Mouse (Mus musculus) intestine, embryonic 14.5 days (tissue): ENCODE data around the gene Asphd2. TPM values are rescaled to one million over a fixed set of nuclear protein-coding genes. Genes with fewer than 3 reads are reported as not detected.

Experiments used
- ATAC-seq: fragments of 200-750 bp; cut with Nextera tagmentation; replicated peaks from 2 replicates; pipeline ENCODE4 v1.8.0; 2017; ENCODE audit warnings: low read depth, moderate number of reproducible peaks, moderate TSS enrichment, moderate library complexity; ENCODE audit not compliant: low FRiP score, low TSS enrichment
- DNase-seq: peaks from one replicate; pipeline ENCODE4 v3.0.0-alpha.2; 2018; ENCODE audit warnings: low spot score
- H3K27ac ChIP-seq: fragments of 300-500 bp; sonication (generic); 2 replicates; pipeline ENCODE4 v1.5.1; 2014; ENCODE audit warnings: low read depth, mild to moderate bottlenecking, control low read depth
- H3K27me3 ChIP-seq: fragments of 300-500 bp; sonication (generic); replicated peaks from 2 replicates; pipeline ENCODE4 v1.6.1; 2014; ENCODE audit warnings: low read length, control low read depth; ENCODE audit not compliant: control insufficient read depth, insufficient read depth
- H3K36me3 ChIP-seq: fragments of 300-500 bp; sonication (generic); 2 replicates; pipeline ENCODE4 v1.6.1; 2014; ENCODE audit warnings: low read length, control low read depth; ENCODE audit not compliant: control insufficient read depth, insufficient read depth
- H3K4me1 ChIP-seq: fragments of 300-500 bp; sonication (generic); replicated peaks from 2 replicates; pipeline ENCODE4 v1.6.1; 2014; ENCODE audit warnings: low read length, control low read depth, mixed read lengths; ENCODE audit not compliant: control insufficient read depth, insufficient read depth
- H3K4me2 ChIP-seq: fragments of 300-500 bp; sonication (generic); 2 replicates; pipeline ENCODE4 v1.6.1; 2014; ENCODE audit warnings: low read length
- H3K4me3 ChIP-seq: fragments of 300-500 bp; sonication (generic); 2 replicates; pipeline ENCODE4 v1.5.1; 2014; ENCODE audit warnings: low read depth, low read length, control low read depth, mixed read lengths
- H3K9ac ChIP-seq: fragments of 300-500 bp; sonication (generic); 2 replicates; pipeline ENCODE4 v1.6.1; 2014; ENCODE audit warnings: mild to moderate bottlenecking, low read length
- H3K9me3 ChIP-seq: fragments of 300-500 bp; sonication (generic); 2 replicates; pipeline ENCODE4 v1.6.1; 2016; ENCODE audit warnings: low read length, control low read depth; ENCODE audit not compliant: control insufficient read depth
- WGBS: fragments of 180-500 bp; shearing (Covaris S2); extraction: QIAGEN DNeasy Blood & Tissue Kit; methylation state at CpG from one replicate; pipeline ENCODE4 v1.1.7; 2014; 5-methylcytosine and 5-hydroxymethylcytosine counted together
- polyA plus RNA-seq: library from polyadenylated mRNA; unstranded; fragments of >200 nt; fragmentation: Nextera tagmentation; extraction: Ambion mirVana; gene quantifications from 2 replicates; pipeline ENCODE4 v1.2.1, GENCODE M21; 2014

Asphd2 gene
- polyA plus RNA-seq, 1 experiment from 2014 or later = 9.3 TPM

DNA sequence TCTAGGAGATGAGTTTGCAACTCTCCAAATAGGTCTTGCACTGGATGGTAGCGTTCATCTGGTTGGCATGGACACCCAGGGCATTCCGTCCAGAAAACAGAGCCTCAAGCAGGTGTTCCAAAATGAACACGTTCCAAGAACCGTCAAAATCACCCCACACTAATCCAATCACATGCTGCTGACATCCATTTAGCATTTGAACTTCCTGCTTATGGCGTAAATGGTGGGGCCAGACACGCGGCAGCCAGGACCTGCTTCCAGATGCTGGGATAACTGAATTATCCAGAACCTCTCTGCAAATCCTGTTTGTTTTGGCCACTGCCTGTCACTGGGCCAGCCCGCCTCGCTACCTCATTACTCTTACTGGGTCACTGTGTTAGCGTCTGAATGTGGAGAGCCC, 4.6 kb upstream of the Asphd2 start:
- Histone ChIP-seq H3K4me3 (no peak overlapping the region), H3K4me1 (no peaks in the 10 kb centered on the region), H3K9me3 (no peaks in the 10 kb centered on the region), H3K27me3 (no peaks in the 10 kb centered on the region), H3K36me3 (no peaks in the 10 kb centered on the region), H3K4me2 (no peak overlapping the region), H3K27ac (no peak overlapping the region), H3K9ac (no peak overlapping the region)
- WGBS = 61% methylated on average over 10 of the region's 10 CpGs
- ATAC-seq (no peak), DNase-seq (no peak)

DNA sequence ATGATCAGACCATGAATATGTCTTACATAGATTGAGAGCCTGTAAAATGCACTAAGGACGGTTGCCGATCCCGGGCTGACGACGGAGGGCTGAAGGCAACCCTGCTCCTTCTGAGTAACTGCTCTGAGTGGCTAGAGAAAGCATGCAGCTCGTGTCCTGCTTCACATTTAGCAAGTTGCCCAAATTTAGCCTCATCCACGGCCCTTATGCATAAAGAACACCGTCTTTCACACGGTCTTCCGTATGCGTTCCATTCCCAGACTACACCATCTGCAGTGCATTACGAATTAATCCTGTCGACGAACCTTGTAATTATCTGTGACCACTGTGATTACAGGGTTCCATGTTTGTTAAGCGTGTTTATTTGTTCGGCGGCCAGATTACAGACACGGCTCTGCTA, 1.4 kb upstream of the Asphd2 start:
- H3K4me3 ChIP-seq = no peak overlapping the region
- ATAC-seq = no peak
- WGBS = 73% methylated on average over 18 of the region's 18 CpGs

DNA sequence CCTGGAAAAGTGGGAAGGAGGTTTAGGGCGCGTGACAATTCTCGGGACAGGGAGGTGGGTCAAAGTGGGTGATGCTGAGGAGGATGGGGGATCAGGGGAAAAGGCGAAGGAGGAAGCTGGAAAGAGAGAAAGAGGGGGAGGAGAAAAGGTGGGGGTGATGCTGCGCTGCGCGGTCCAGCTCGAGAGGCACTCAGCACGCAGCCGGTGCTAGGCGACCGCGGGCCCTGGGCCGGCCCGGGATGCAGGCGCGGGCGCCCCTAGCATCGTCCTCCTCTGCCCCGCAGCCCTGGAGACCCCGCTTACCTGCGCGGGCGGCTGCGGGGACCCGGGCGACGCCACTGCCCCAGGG, 277 bp downstream of the Asphd2 start:
- Histone ChIP-seq H3K4me2 (peak overlapping the region; percentile 50), H3K27ac (no peak overlapping the region), H3K36me3 (no peaks in the 10 kb centered on the region), H3K4me1 (peaks cover 4% of the 10 kb centered on the region; the same call in 1 of the 2 replicates), H3K4me3 (peak overlapping the region; percentile 50), H3K27me3 (peaks cover 17% of the 10 kb centered on the region), H3K9me3 (no peaks in the 10 kb centered on the region), H3K9ac (peak overlapping the region; percentile 52)
- WGBS = 2% methylated on average over 20 of the region's 28 CpGs
- DNase-seq = no peak
- peak; percentile 71 for ATAC-seq

More for the DNA sequence above, 1.4 kb upstream of the Asphd2 start:
- no peaks in the 10 kb centered on the region for H3K9me3 ChIP-seq
- H3K9ac ChIP-seq = no peak overlapping the region
- no peak overlapping the region for H3K4me2 ChIP-seq
- H3K4me1 ChIP-seq = peaks cover 4% of the 10 kb centered on the region; the same call in 1 of the 2 replicates
- no peak for DNase-seq
- no peak overlapping the region for H3K27ac ChIP-seq
- H3K27me3 ChIP-seq = peaks cover 17% of the 10 kb centered on the region
- no peaks in the 10 kb centered on the region for H3K36me3 ChIP-seq

DNA sequence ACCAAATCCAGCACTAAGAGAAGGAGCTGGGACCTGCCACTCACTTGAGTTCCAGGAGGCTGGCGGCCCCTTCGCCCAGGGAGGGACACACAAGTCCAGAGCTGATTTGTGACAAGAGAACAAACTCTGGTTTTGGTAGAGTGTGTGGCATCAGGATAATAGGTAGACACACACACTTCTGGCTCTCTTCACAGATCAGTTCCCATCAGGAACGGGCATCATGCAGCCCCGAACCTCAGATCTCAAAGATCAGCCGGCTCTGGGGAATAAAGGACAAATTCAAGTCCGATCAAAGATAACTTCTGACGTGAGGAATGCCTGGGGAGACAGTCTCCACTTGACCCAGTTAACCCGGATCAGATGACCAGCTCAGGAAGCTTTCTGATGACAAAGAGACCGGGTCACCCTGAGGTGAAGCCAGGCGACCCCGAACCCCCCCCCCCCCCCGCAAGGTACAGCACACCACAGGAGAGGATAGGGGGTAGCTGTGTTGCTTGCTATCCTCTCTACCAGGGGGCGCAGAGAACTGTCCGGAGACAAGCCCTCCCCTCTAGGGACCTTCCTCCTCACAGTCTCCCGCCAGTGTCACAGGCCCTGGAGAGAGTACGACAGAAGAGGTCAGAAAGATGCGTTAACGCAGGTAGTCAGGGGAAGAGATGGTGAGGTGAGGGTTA, 788 bp downstream of the Asphd2 start:
- DNase-seq (no peak), ATAC-seq (no peak)
- peak overlapping the region; percentile 50 for H3K4me2 ChIP-seq
- H3K9me3 ChIP-seq = no peaks in the 10 kb centered on the region
- no peak overlapping the region for H3K27ac ChIP-seq
- H3K36me3 ChIP-seq = no peaks in the 10 kb centered on the region
- H3K4me3 ChIP-seq = peak overlapping the region; percentile 50
- 15% methylated on average over 16 of the region's 18 CpGs for WGBS
- peak overlapping the region; percentile 52 for H3K9ac ChIP-seq
- peaks cover 17% of the 10 kb centered on the region for H3K27me3 ChIP-seq
- peaks cover 4% of the 10 kb centered on the region; the same call in 1 of the 2 replicates for H3K4me1 ChIP-seq

DNA sequence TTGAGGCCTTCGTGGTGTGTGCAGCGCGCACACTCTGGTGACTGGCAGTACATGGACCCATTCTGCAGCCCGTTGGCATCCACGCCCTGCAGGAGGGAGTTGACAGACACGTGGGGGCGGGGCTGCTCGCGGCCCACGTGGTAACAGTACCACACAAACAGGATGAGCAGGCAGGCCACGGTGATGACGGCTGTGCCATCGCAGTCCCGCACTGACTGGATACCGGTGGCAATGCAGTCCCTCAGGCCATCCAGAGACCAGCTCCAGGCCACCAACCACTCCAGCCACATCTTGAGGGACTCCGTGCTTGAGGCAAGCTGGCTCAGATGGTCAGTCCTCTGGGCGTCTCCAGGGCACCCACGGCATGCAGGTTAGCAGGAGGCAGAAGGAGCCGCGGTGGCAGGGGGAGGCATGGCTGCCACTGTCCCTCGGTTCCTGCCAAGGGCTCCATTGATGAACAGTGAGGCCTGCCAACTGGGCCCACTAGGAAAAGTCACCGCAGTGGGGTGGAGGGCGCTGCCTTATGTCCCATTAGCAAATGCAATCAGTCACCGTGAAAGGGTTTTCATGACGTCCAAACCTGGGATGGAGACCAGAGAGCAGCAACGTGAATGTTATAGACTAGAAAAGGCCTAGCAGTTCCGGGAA, 2.9 kb downstream of the Asphd2 start:
- peaks cover 4% of the 10 kb centered on the region; the same call in 1 of the 2 replicates for H3K4me1 ChIP-seq
- ATAC-seq (no peak), DNase-seq (no peak)
- 67% methylated on average over 27 of the region's 27 CpGs for WGBS
- H3K4me3 ChIP-seq = no peak overlapping the region
- no peak overlapping the region for H3K27ac ChIP-seq
- no peak overlapping the region for H3K4me2 ChIP-seq
- no peaks in the 10 kb centered on the region for H3K9me3 ChIP-seq
- H3K9ac ChIP-seq = no peak overlapping the region
- no peaks in the 10 kb centered on the region for H3K36me3 ChIP-seq
- peaks cover 17% of the 10 kb centered on the region for H3K27me3 ChIP-seq

DNA sequence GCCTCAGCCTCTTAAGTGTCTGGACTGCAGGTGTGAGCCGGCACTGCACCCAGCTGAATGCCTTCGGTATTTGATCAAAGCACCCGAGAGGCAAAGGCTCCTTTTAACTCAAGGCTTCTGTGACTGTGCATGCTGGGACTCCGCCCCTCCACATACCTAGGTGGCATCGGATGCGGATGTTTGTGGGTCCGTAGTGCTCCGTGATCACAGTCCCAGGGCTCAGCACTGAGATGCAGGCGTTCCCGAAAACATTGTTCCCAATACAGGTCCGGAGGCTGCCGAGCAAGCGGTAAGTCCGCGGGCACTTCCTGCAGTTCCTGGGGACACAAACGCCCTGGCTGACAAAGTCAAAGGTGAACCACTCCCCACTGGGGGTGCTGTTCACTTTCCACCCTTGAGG, 3.7 kb downstream of the Asphd2 start:
- Histone ChIP-seq H3K4me3 (no peak overlapping the region), H3K27me3 (peaks cover 17% of the 10 kb centered on the region), H3K9ac (no peak overlapping the region), H3K27ac (no peak overlapping the region), H3K4me1 (peaks cover 4% of the 10 kb centered on the region; the same call in 1 of the 2 replicates), H3K4me2 (no peak overlapping the region), H3K36me3 (no peaks in the 10 kb centered on the region), H3K9me3 (no peaks in the 10 kb centered on the region)
- WGBS = 61% methylated on average over 16 of the region's 16 CpGs
- DNase-seq (no peak), ATAC-seq (no peak)

DNA sequence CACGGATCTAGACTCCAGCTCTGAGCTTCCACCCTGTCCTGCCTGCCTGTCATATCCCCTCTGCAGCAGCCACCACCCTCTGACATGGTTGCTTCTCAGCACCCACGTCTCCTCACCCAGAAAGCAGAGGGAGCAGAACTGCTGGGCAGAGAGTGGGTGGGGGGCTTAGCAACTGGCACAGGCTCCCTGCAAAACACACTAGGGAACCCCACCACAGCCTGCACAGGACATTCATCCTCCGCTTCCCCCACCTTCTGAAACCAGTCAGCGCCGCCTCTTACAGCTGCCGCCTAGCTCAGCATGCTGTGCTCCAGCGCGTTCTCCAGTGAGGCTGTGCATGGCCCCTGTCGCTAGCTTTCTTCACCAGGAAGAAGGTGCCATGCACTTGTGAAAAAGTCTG, 5.3 kb downstream of the Asphd2 start:
- DNase-seq (no peak), ATAC-seq (no peak)
- no peaks in the 10 kb centered on the region for H3K9me3 ChIP-seq
- H3K4me2 ChIP-seq = no peak overlapping the region
- WGBS = 70% methylated on average over 9 of the region's 9 CpGs
- H3K27me3 ChIP-seq = peaks cover 17% of the 10 kb centered on the region
- peaks cover 4% of the 10 kb centered on the region; the same call in 1 of the 2 replicates for H3K4me1 ChIP-seq
- H3K36me3 ChIP-seq = no peaks in the 10 kb centered on the region
- no peak overlapping the region for H3K27ac ChIP-seq
- no peak overlapping the region for H3K4me3 ChIP-seq
- no peak overlapping the region for H3K9ac ChIP-seq

DNA sequence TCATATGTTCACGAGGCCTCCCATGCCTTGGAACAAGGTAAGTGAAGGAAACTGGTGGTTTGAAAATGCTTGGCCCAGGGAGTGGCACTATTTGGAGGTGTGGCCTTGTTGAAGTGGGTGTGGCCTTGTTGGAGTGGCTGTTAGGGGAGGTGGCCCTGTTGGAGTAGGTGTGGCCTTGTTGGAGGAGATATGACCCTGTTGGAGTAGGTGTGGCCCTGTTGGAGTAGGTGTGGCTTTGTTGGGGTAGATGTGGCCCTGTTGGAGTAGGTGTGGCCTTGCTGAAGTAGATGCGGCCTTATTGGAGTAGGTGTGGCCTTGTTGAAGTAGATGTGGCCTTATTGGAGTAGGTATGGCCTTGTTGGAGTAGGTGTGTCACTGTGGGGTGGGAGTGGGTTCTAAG, 8.7 kb downstream of the Asphd2 start:
- no peak overlapping the region for H3K27ac ChIP-seq
- DNase-seq = no peak
- 77% methylated on average over 2 of the region's 2 CpGs for WGBS
- H3K4me3 ChIP-seq = no peak overlapping the region
- no peak overlapping the region for H3K9ac ChIP-seq
- no peaks in the 10 kb centered on the region for H3K36me3 ChIP-seq
- no peaks in the 10 kb centered on the region for H3K27me3 ChIP-seq
- no peak for ATAC-seq
- no peaks in the 10 kb centered on the region for H3K9me3 ChIP-seq
- H3K4me1 ChIP-seq = peaks cover 5% of the 10 kb centered on the region
- no peak overlapping the region for H3K4me2 ChIP-seq
